Mouse (Mus musculus) megakaryocyte progenitor cell, adult 5-6 weeks (primary cell): Measurements from ENCODE around the gene Rasgef1a. TPM values are rescaled to one million over a fixed set of nuclear protein-coding genes. Genes with fewer than 3 reads are reported as not detected.
A peak's percentile ranks its signal among the peaks of the same experiment; 100 is the strongest.

Source experiments
- ATAC-seq: replicated peaks from 2 replicates; pipeline ENCODE4 v1.8.0; 2016; ENCODE audit warnings: mild to moderate bottlenecking, moderate TSS enrichment, inconsistent platforms; ENCODE audit not compliant: poor library complexity
- total RNA-seq, 2 experiments: library from RNA; stranded (forward) in 1 of 2; stranded (reverse) in 1 of 2; fragments of 157-497, 149-512 nt in 1 of 2; fragments of 200-1000 nt in 1 of 2; gene quantifications; 2 replicates each; pipeline versions ENCODE4 v1.2.3 to v1.2.4; 2015 to 2017

Rasgef1a gene
- 0.07 TPM in 1 of 2 replicates, not detected in the other for total RNA-seq (2015)
- 0.17 TPM in 1 of 2 replicates, not detected in the other for total RNA-seq (2017)

GRCm38 (mm10) chr6:118010756-118011615 is at the start of gene Rasgef1a:
Rasgef1a (plus strand) TSS chr6:118011438.
- no peak for ATAC-seq

GRCm38 (mm10) chr6:117963201-117963600 is 48.0 kb upstream of the Rasgef1a start:
- ATAC-seq: no peak; the same call in 1 of the 2 replicates

- ATAC-seq: peak; percentile 76
Observed at GRCm38 (mm10) chr6:117966729-117967128, 44.5 kb upstream of the Rasgef1a start.

DNA sequence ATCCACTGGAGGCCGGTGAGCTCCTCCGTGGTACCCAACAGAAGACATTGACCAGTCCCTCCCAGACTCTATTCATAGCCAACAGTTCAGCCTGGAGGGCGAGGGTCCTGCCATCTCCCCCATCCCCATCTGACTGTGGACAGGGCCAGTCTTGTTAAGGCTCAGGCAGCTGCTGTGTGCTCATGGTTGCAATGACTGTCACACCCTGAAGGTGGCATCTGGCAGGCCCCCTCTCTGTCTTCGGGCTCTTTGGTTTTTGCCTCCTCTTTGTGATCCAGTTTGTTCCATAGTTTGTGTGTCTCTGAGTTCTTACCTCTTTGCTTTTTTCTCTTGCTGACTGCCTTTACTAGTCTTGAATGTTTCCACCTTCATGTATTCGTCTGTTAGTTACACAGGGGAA is 24.1 kb upstream of the Rasgef1a start:
- ATAC-seq: 0 out of 2 replicates have a peak, but pooled peaks have one; percentile 55

GRCm38 (mm10) chr6:117989209-117989608 is 22.0 kb upstream of the Rasgef1a start:
- no peak for ATAC-seq

DNA sequence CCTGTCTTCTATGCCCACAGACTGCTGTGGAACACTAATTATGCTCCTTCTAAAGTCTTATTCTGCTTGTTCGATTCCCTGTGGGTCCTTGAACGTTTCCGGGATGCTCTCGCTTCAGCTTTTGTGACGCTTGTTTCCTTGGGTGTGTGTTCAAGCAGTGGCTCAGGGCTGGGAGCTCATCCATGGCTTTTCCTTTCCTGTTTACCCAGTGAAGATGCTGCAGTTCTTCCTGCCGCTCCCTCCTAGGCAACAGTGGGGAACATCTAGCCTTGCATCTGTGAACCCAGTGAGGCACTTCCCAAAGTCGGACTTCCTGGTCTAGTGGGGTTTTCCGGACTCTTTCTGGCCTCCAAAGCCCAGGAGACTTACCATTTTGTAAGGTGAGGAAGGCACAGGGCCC is 20.6 kb upstream of the Rasgef1a start:
- ATAC-seq: no peak

GRCm38 (mm10) chr6:117991297-117991696 is 19.9 kb upstream of the Rasgef1a start:
- ATAC-seq: no peak

DNA sequence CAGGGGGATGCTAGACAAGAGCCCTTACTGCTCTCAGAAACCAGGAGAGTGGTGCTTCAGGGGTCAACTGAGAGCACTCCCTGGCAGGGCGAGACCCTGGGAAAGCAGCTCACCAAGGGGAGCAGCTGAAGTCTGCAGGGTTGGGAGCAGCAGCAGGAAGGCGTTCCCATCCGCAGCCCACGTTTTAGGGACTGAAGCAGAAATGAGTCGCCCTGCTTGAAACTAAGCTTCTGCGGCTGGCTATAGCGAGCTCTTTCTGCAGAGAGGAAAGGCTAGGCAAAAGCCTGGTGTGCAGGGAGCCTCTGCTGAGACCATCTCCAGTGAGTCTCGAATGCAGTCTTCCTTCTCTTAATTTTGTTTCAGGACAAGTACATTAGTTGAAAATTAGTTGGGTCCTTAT is 19.3 kb upstream of the Rasgef1a start:
- no peak for ATAC-seq

GRCm38 (mm10) chr6:117995168-117995567 is 16.1 kb upstream of the Rasgef1a start:
- ATAC-seq: 0 out of 2 replicates have a peak, but pooled peaks have one; percentile 20

DNA sequence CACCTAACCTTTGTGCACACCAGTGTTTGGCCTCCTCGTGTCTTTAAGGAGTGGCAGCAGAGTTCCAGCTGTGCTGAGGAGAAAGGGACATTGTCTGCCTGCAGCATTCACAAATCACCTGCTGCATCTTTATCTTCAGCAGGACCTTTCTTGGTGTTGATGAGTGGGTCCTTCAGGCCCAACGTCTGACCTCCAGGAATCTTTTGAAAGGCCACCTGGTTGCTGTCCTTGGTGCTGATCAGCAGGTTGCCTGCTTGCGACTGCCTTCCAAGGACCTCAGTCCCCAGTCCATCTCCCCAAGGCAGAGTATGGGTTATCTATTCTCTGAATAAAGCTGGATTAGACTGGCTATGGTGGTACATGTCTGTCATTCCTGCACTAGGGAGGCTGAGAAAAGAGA is 10.0 kb upstream of the Rasgef1a start:
- no peak for ATAC-seq

DNA sequence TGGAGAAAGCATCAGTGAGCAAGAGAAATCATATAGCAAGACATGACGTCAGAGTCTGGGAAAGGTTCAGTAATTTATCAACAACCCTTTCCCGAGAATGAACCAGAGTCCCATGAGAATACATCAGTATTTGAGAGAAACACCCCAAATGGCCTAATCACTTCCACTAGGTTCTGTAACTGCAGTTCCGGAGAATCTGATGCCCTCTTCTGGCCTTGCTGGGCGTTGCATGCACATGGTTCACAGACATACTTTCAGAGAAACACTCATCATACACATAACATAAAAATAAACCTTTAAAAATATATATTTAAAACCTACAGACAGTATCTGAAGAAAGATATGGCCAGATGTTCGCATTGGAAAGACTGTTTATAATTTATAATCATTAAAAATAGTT is 3.9 kb upstream of the Rasgef1a start:
- peak; percentile 39; the same call in 1 of the 2 replicates for ATAC-seq

GRCm38 (mm10) chr6:118007843-118008539 is 3.2 kb upstream of the Rasgef1a start:
- no peak for ATAC-seq

- ATAC-seq: no peak
Observed at GRCm38 (mm10) chr6:118010256-118010655, 982 bp upstream of the Rasgef1a start.

DNA sequence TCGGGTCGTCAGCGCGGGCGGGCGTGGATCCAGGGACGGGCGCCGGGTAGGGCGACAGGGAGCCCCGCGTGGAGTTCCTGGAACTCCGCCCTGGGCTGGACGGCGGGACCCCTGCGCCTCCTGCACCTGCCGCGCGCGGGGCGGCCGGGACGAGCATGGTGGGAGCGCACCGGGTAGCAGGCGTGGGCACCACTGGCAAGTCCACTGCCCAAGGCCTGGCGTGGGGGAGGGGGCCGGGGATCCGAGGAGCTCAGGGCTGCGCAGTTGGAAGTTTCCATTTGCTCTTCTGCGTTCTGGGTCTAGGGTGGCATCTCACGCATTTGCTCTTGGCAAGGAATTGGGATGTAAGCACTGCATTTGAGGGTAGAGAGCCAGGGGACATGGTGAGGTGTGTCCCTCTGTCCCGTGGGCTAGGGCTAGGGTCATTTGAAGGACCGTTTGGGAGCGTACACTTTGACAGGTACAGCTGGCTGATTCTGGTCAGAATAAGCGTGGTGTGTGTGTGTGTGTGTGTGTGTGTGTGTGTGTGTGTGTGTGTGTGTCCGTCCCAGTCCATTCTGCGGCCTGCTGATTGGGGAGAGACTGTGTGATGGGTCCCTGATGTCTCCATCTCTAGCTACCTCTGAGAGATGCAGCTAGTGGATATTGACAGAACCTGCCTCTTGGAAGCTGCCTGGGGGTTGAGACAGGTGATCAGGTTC is 528 bp downstream of the Rasgef1a start:
- ATAC-seq: no peak

- no peak for ATAC-seq
Observed at GRCm38 (mm10) chr6:118012317-118012700, 1.1 kb downstream of the Rasgef1a start.

GRCm38 (mm10) chr6:118012987-118013866 is 2.0 kb downstream of the Rasgef1a start:
- ATAC-seq: no peak

- ATAC-seq: no peak
Observed at GRCm38 (mm10) chr6:118014881-118015280, 3.6 kb downstream of the Rasgef1a start.

GRCm38 (mm10) chr6:118015971-118016370 is 4.7 kb downstream of the Rasgef1a start:
- no peak for ATAC-seq

GRCm38 (mm10) chr6:118018666-118019065 is 7.4 kb downstream of the Rasgef1a start:
- 0 out of 2 replicates have a peak, but pooled peaks have one; percentile 26 for ATAC-seq

DNA sequence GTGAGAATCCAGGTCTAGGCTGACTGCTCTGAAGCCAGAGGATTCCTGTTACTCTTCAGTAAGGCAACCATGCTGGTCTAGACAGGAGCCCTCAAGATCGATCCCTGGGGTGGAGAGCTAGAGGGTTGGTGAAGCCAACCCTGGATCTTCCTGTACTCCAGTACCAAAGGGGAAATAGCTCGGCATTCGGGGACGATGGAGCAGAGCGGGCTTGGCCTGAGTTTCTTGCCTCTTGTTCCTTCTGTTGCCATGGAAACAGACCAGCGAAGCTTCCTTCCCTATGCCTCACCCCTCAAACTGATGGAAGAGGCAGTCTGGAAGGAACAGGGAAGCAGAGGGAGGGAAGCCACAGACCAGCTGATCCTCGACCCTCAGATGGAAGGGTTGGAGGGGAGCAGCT is 8.3 kb downstream of the Rasgef1a start:
- no peak for ATAC-seq
